Mouse (Mus musculus) liver, embryonic 14.5 days (tissue): ENCODE measurements around the gene Vwf. TPM values are rescaled to one million over a fixed set of nuclear protein-coding genes. Genes with fewer than 3 reads are reported as not detected.

ENCODE experiments used
- ATAC-seq: fragments of 200-750 bp; cut with Nextera tagmentation; 2 replicates; pipeline ENCODE4 v1.8.0; 2017; ENCODE audit warnings: moderate number of reproducible peaks, mild to moderate bottlenecking, moderate library complexity; ENCODE audit not compliant: insufficient read depth
- DNase-seq, 3 experiments: peaks; one replicate each; pipeline ENCODE4 v3.0.0-alpha.2; 2012 to 2013; ENCODE audit warnings: low read depth in 3 of 3, low spot score in 3 of 3
- H3K27ac ChIP-seq: fragments of 300-500 bp; sonication (generic); 2 replicates; pipeline ENCODE4 v1.5.1; 2014; ENCODE audit warnings: moderate library complexity, mild to moderate bottlenecking, control low read depth, inconsistent platforms
- H3K27me3 ChIP-seq: fragments of 300-500 bp; sonication (generic); 2 replicates; pipeline ENCODE4 v1.6.1; 2014; ENCODE audit warnings: mild to moderate bottlenecking, low read length, moderate library complexity; ENCODE audit not compliant: control insufficient read depth, insufficient read depth
- H3K36me3 ChIP-seq: fragments of 300-500 bp; sonication (generic); replicated peaks from 2 replicates; pipeline ENCODE4 v1.6.1; 2014; ENCODE audit warnings: low read depth; ENCODE audit not compliant: control insufficient read depth, insufficient read depth
- H3K4me1 ChIP-seq, 2 experiments: fragments of 200-500 bp in 1 of 2; fragments of 300-500 bp in 1 of 2; sonication (generic) in 1 of 2; replicated peaks; 2 replicates each; pipeline ENCODE4 v1.6.1; 2012 to 2014; ENCODE audit warnings: antibody characterized with exemption in 1 of 2, inconsistent platforms in 1 of 2, low read length in 1 of 2; ENCODE audit not compliant: control insufficient read depth in 2 of 2, insufficient read depth in 2 of 2
- H3K4me2 ChIP-seq: fragments of 300-500 bp; sonication (generic); 2 replicates; pipeline ENCODE4 v1.6.1; 2014; ENCODE audit warnings: low read depth, mild to moderate bottlenecking, control low read depth, moderate library complexity
- H3K4me3 ChIP-seq, 2 experiments: fragments of 200-500 bp in 1 of 2; fragments of 300-500 bp in 1 of 2; sonication (generic) in 1 of 2; 2 replicates each; pipeline ENCODE4 v1.5.1; 2012 to 2014; ENCODE audit warnings: low read depth in 2 of 2, low read length in 2 of 2, mild to moderate bottlenecking in 2 of 2, control low read depth in 1 of 2, inconsistent platforms in 1 of 2, moderate library complexity in 1 of 2; ENCODE audit not compliant: insufficient read depth in 1 of 2
- H3K9ac ChIP-seq: fragments of 300-500 bp; sonication (generic); replicated peaks from 2 replicates; pipeline ENCODE4 v1.6.1; 2014; ENCODE audit warnings: mild to moderate bottlenecking, control low read depth, moderate library complexity
- H3K9me3 ChIP-seq: fragments of 300-500 bp; sonication (generic); 2 replicates; pipeline ENCODE4 v1.6.1; 2016; ENCODE audit warnings: low read length, mixed read lengths; ENCODE audit not compliant: control insufficient read depth
- CTCF ChIP-seq: IDR thresholded peaks from 2 replicates; pipeline ENCODE4 v1.5.1; 2016; ENCODE audit warnings: antibody characterized with exemption, low read depth, control low read depth
- EP300 ChIP-seq: IDR thresholded peaks from 2 replicates; pipeline ENCODE4 v1.6.1; 2016; ENCODE audit warnings: antibody characterized with exemption, low read depth
- WGBS: fragments of 180-500 bp; shearing (Covaris S2); extraction: QIAGEN DNeasy Blood & Tissue Kit; methylation state at CpG from one replicate; pipeline ENCODE4 v1.1.7; 2014; ENCODE audit not compliant: insufficient replicate concordance; 5-methylcytosine and 5-hydroxymethylcytosine counted together
- polyA plus RNA-seq, 2 experiments: library from polyadenylated mRNA; depleted of rRNA in 1 of 2; stranded (reverse) in 1 of 2; unstranded in 1 of 2; fragments of >200 nt; fragmentation: Nextera tagmentation in 1 of 2; extraction: Ambion mirVana in 1 of 2; gene quantifications; 2 replicates each; pipeline versions ENCODE4 v1.2.1 to v1.2.3; 2012 to 2014

Gene Vwf
- polyA plus RNA-seq, 2 experiments = 9.0 to 11.1 TPM

DNA sequence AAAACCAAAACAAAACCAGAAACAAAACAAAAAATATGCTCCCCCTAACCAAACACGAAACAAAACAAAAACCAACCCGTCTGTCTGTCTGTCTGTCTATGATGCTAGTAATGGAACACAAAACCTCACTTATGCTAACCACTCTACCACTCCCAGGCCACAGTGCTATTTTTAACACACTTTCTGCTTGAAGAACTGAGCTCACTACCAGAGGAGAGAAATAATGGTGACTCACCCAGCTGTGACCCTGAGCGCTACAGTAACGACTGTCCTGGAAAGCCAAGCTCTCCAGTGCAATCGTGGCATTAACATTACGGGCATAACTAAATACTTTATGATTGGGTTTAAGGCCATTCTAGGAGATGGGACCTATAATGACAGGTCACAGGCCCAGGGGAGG lies 5.7 kb upstream of the Vwf start:
- H3K9me3 ChIP-seq = no peaks in the 10 kb centered on the region
- no peak overlapping the region for H3K9ac ChIP-seq
- peaks cover 8 to 22% of the 10 kb centered on the region in 2 experiments for H3K4me1 ChIP-seq
- ATAC-seq (peak; percentile 14; the same call in 1 of the 2 replicates), DNase-seq (no peak)
- no peak overlapping the region for H3K4me3 ChIP-seq
- TF ChIP-seq EP300 (no peak), CTCF (no peak)
- H3K36me3 ChIP-seq = no peaks in the 10 kb centered on the region
- WGBS = 36% methylated on average over 6 of the region's 6 CpGs
- H3K4me2 ChIP-seq = peak overlapping the region; percentile 14; the same call in 1 of the 2 replicates
- H3K27me3 ChIP-seq = no peaks in the 10 kb centered on the region
- H3K27ac ChIP-seq = no peak overlapping the region

DNA sequence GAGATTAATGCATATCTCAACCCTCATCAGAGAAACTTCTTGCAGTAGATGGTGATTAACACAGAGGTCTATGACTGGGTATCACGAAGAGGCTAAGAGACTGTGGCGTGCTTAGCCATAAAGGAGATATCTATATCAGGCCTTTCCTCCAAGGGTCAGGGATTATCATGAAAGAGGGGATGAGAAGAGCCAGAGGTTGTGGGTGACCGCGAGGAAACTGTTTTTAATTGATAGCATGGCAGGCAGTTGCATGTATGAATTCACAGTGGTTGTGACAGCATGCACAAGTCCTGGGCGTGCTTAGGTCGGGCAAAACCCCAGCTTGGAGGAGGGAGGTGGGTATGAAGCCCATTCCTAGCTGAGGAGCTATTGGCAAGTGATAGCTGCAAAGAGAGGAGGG lies 5.3 kb upstream of the Vwf start:
- TF ChIP-seq CTCF (no peak), EP300 (peak; percentile 55)
- H3K4me3 ChIP-seq = no peak overlapping the region
- H3K4me1 ChIP-seq = peaks cover 8 to 22% of the 10 kb centered on the region in 2 experiments
- no peaks in the 10 kb centered on the region for H3K9me3 ChIP-seq
- H3K9ac ChIP-seq = no peak overlapping the region
- no peak overlapping the region for H3K27ac ChIP-seq
- H3K36me3 ChIP-seq = no peaks in the 10 kb centered on the region
- peak in 1 of 3 experiments; percentile 18 for DNase-seq
- ATAC-seq = peak; percentile 76
- H3K27me3 ChIP-seq = no peaks in the 10 kb centered on the region
- peak overlapping the region; percentile 14; the same call in 1 of the 2 replicates for H3K4me2 ChIP-seq
- 7% methylated on average over 6 of the region's 6 CpGs for WGBS

DNA sequence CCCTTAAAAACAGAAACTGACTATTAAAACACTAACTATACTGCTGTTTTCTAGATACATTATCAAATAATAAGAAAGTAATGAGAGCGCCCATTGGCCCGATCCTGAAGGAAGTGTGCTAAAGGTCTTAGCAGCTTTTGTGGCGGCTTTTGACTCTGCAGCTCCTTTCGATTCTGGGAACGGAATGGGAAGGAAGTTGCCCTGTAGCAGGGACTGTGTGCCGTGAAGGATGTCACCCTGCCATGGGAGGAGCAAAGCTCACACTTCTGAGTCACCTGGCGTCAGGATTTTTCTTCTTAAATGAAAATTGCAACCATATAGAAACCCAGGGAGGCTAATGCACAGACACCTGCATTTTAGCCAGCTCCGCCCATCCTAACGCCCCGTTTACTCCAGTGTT lies 1.8 kb downstream of the Vwf start:
- Histone ChIP-seq H3K4me2 (no peak overlapping the region), H3K27ac (no peak overlapping the region), H3K36me3 (no peaks in the 10 kb centered on the region), H3K27me3 (no peaks in the 10 kb centered on the region), H3K4me3 (no peak overlapping the region), H3K9ac (no peak overlapping the region), H3K9me3 (no peaks in the 10 kb centered on the region), H3K4me1 (peaks cover 2 to 22% of the 10 kb centered on the region in 2 experiments; a peak in 2 of 4 replicates)
- no peak for ATAC-seq
- TF ChIP-seq EP300 (no peak), CTCF (no peak)
- DNase-seq = no peak
- WGBS = 36% methylated on average over 10 of the region's 10 CpGs

DNA sequence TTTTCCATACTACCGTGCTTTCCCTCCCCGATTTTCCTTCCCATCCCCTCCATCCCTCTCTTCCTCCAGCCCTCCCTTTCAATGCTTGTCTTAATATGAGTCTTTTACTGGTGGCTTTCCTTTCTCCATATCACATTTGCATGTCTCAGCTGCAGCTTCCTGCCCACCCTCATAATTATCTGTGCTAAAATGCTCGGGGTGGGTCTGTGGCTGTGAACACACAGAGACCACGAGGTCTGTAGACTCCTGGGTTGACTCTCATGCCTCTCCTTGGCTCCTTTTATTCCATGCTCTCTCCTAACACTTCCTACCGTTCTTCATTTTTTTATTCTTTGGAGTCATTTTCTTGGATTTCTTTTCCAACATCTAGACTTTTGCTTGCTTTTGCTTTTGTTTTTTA lies 3.6 kb downstream of the Vwf start:
- Histone ChIP-seq H3K27me3 (no peaks in the 10 kb centered on the region), H3K9me3 (no peaks in the 10 kb centered on the region), H3K27ac (no peak overlapping the region), H3K9ac (no peak overlapping the region), H3K36me3 (no peaks in the 10 kb centered on the region), H3K4me2 (no peak overlapping the region), H3K4me3 (no peak overlapping the region), H3K4me1 (peaks cover 2 to 24% of the 10 kb centered on the region in 2 experiments; a peak in 2 of 4 replicates)
- no peak for TF ChIP-seq EP300
- WGBS = 35% methylated on average over 5 of the region's 5 CpGs
- DNase-seq = no peak
- peak; percentile 44; the same call in 1 of the 2 replicates for ATAC-seq

DNA sequence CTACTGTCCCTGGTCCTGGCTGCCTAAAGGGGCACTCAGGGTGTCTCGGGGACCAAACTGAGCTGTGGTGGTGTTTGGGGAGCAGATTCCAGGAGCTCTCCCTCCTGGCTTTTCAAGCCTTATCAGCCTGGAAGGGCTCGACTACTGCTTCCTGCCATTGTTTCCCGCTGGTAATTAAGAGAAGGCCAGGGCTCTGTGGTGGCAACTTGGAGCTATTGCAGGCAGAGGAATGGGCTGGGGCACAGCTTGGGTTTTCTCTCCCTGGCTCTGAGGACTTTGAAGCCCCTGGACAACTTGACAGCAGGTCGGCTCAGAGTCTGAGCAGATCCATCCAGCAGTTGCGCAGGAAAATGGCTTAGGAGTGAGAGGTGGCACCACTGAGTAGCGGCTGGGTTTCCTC lies 6.2 kb downstream of the Vwf start:
- Histone ChIP-seq H3K9ac (no peak overlapping the region), H3K4me1 (peaks cover 2 to 24% of the 10 kb centered on the region in 2 experiments; a peak in 2 of 4 replicates), H3K27ac (no peak overlapping the region), H3K4me2 (no peak overlapping the region), H3K27me3 (no peaks in the 10 kb centered on the region), H3K9me3 (no peaks in the 10 kb centered on the region), H3K36me3 (no peaks in the 10 kb centered on the region), H3K4me3 (no peak overlapping the region)
- DNase-seq (no peak), ATAC-seq (no peak)
- WGBS = 38% methylated on average over 6 of the region's 6 CpGs
- TF ChIP-seq CTCF = no peak
- TF ChIP-seq EP300 = no peak
